Mouse (Mus musculus) lung, embryonic 16.5 days (tissue): ENCODE data around the gene Tnfrsf14. TPM values are rescaled to one million over a fixed set of nuclear protein-coding genes. Genes with fewer than 3 reads are reported as not detected.

Experiments
- polyA plus RNA-seq: library from polyadenylated mRNA; unstranded; fragments of >200 nt; fragmentation: Nextera tagmentation; extraction: Ambion mirVana; gene quantifications from 2 replicates; pipeline ENCODE4 v1.2.1, GENCODE M21; 2015

Tnfrsf14 gene
- polyA plus RNA-seq, 1 experiment from 2014 or later, result 1.7 TPM

Other genes with a start within 250 kb of the Tnfrsf14 start
- 0.19 and 0.21 TPM in 2 replicates for gene Ttc34, start 91.1 kb downstream of the Tnfrsf14 start, polyA plus RNA-seq
- 0.15 and 0.35 TPM in 2 replicates for gene Mmel1, start 59.0 kb downstream of the Tnfrsf14 start, polyA plus RNA-seq
- 31.4 and 34.6 TPM in 2 replicates for gene Fam213b, start 29.4 kb downstream of the Tnfrsf14 start, polyA plus RNA-seq
- gene Hes5, start 32.4 kb upstream of the Tnfrsf14 start, polyA plus RNA-seq, result 0.54 and 0.55 TPM in 2 replicates
- gene Pank4, start 35.6 kb upstream of the Tnfrsf14 start, polyA plus RNA-seq, result 47.3 and 48.4 TPM in 2 replicates
- 11.4 and 14.9 TPM in 2 replicates for gene Plch2, start 128.2 kb upstream of the Tnfrsf14 start, polyA plus RNA-seq
- gene Pex10, start 138.5 kb upstream of the Tnfrsf14 start, polyA plus RNA-seq, result 26.8 and 27.4 TPM in 2 replicates
- 150 and 157 TPM in 2 replicates for gene Rer1, start 157.8 kb upstream of the Tnfrsf14 start, polyA plus RNA-seq
- gene Morn1, start 158.0 kb upstream of the Tnfrsf14 start, polyA plus RNA-seq, result 6.3 and 6.9 TPM in 2 replicates